ENCODE assay signal across 21 mouse cellular contexts in the genomic region with DNA sequence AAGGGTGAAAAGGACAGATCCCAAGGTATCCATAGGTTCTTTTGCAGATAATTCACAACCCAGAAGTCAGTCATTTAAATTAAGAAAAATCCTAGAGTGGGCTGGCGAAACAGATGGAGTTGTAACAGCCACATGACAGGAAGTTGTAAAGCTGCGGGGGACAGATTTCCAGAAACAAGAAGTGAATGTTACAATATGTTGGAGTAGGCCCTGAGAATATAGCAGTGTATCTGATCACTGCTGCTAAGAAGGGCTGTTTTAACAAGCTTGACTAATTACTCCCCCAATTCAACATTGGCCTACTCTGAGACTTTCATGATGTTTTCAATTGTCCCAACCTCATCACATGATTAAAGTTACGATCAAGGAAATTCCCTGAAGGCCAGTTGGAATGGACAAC.
A peak's percentile ranks its signal among the peaks of the same experiment; 100 is the strongest.
DNase-seq lines count a peak whose midpoint lies in the region; ATAC-seq lines count a peak whose summit lies in the region.
"Had no signal": no experiment of that assay in that cellular context is flagged by ENCODE, and none has a peak within 500 bp of the region (broad histone marks: within the 10 kb centered on the region; RNA-seq: fewer than 3 reads in every experiment).

No protein-coding gene starts in this region.

- no peaks in the 10 kb centered on the region for H3K4me1 ChIP-seq in intestine, embryonic 15.5 days (replicated peaks)
- H3K4me1 ChIP-seq: heart, embryonic 12.5 days; midbrain, embryonic 12.5 days had no signal

- peak; percentile 9 to 63 for DNase-seq in layer of hippocampus, adult 18-20 months (ENCODE audit: low spot score in 2 of 2)
- DNase-seq in layer of hippocampus, postnatal 10 days (ENCODE audit: low spot score in 2 of 2): no peak
- peak; percentile 10 for DNase-seq in hindlimb bud, embryonic 11.5 days (ENCODE audit: extremely low spot score, low read depth, low spot score)
- peak; percentile 4 to 7 for DNase-seq in layer of hippocampus, postnatal 36 days
- peak; percentile 13 for DNase-seq in telencephalon, adult 2 months (ENCODE audit: low read depth, low spot score)
- no peak for DNase-seq in adrenal gland, adult 2 months
- DNase-seq: cerebellum, adult 18-20 months; cerebellum, postnatal 14 days; heart, postnatal 10 days; kidney, adult 2 months; kidney, postnatal 10 days; lung, postnatal 10 days; right cerebral cortex, postnatal 14 days; spleen, adult 18-20 months had no signal

- ATAC-seq in intestine, embryonic 15.5 days: no peak
- ATAC-seq: inflammation-experienced regulatory T-cells, adult 6 months; Patski had no signal

- no peak overlapping the region for H3K9ac ChIP-seq in intestine, embryonic 15.5 days
- H3K9ac ChIP-seq: heart, embryonic 12.5 days; midbrain, embryonic 12.5 days had no signal

- H3K27me3 ChIP-seq in intestine, embryonic 15.5 days (replicated peaks): no peaks in the 10 kb centered on the region
- H3K27me3 ChIP-seq: CH12.LX; heart, embryonic 12.5 days; midbrain, embryonic 12.5 days; Patski had no signal

- no peak overlapping the region for H3K27ac ChIP-seq in intestine, embryonic 15.5 days
- H3K27ac ChIP-seq: midbrain, embryonic 12.5 days had no signal

- H3K4me2 ChIP-seq in intestine, embryonic 15.5 days (replicated peaks): no peak overlapping the region
- H3K4me2 ChIP-seq: heart, embryonic 12.5 days; midbrain, embryonic 12.5 days had no signal

- no peaks in the 10 kb centered on the region for H3K9me3 ChIP-seq in intestine, embryonic 15.5 days
- H3K9me3 ChIP-seq: G1E; heart, embryonic 12.5 days; midbrain, embryonic 12.5 days had no signal

- 59% methylated on average over 3 of the region's 3 CpGs for WGBS in intestine, embryonic 15.5 days

- H3K36me3 ChIP-seq in intestine, embryonic 15.5 days: no peaks in the 10 kb centered on the region
- H3K36me3 ChIP-seq: G1E; heart, embryonic 12.5 days; midbrain, embryonic 12.5 days had no signal

- no peak overlapping the region for H3K4me3 ChIP-seq in intestine, embryonic 15.5 days (replicated peaks)
- H3K4me3 ChIP-seq: heart, embryonic 12.5 days; midbrain, embryonic 12.5 days had no signal

Comparison
In these comparisons a context has a peak if more than half of its experiments do, and no peak if none do; other contexts are left out.
1. DNase-seq: peak in layer of hippocampus, adult 18-20 months (2 of 2), hindlimb bud, embryonic 11.5 days (single experiment), layer of hippocampus, postnatal 36 days (2 of 2) and telencephalon, adult 2 months (single experiment); none in layer of hippocampus, postnatal 10 days (0 of 2) and adrenal gland, adult 2 months (single experiment).